Mouse (Mus musculus): Measurements from ENCODE around the gene Slc4a4. TPM values are rescaled to one million over a fixed set of nuclear protein-coding genes. Genes with fewer than 3 reads are reported as not detected.

Gene Slc4a4
- polyA plus RNA-seq, 1 experiment from 2014 or later: 12.7 TPM

DNA sequence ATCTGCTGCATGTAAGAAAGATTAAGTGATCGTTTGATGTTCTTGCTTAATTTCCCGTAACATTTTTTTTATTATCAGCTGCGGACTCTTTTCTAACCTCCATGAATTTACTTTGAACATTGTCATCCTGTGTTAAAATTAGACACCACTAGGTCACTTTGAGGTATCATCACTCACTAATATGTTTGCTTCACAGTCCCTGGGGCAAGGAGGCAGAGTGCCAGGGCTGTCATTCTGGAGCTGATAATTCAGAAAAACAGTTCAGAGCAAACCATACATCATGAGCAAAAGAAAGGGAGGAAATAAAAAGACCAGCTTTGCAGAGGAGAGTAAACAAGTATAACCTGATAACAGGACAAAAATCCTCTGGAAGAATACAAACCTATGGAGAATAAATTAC is 154.2 kb downstream of the Slc4a4 start:
- H3K4me3 ChIP-seq (ENCODE audit: low read length): no peak overlapping the region
- ATAC-seq (ENCODE audit: low FRiP score, low TSS enrichment): no peak
- 26% methylated on average over 3 of the region's 3 CpGs for WGBS
- H3K9ac ChIP-seq (replicated peaks; ENCODE audit: low read length): no peak overlapping the region
- no peaks in the 10 kb centered on the region for H3K27me3 ChIP-seq (ENCODE audit: insufficient read depth, low read length)
- no peaks in the 10 kb centered on the region for H3K9me3 ChIP-seq (ENCODE audit: low read length)
- H3K4me2 ChIP-seq (replicated peaks; ENCODE audit: low read depth, low read length): no peak overlapping the region
- H3K27ac ChIP-seq (ENCODE audit: low read length): no peak overlapping the region
- H3K36me3 ChIP-seq (ENCODE audit: insufficient read depth, low read length): no peaks in the 10 kb centered on the region
- peaks cover 6% of the 10 kb centered on the region; the same call in 1 of the 2 replicates for H3K4me1 ChIP-seq (ENCODE audit: insufficient read depth, low read length)

DNA sequence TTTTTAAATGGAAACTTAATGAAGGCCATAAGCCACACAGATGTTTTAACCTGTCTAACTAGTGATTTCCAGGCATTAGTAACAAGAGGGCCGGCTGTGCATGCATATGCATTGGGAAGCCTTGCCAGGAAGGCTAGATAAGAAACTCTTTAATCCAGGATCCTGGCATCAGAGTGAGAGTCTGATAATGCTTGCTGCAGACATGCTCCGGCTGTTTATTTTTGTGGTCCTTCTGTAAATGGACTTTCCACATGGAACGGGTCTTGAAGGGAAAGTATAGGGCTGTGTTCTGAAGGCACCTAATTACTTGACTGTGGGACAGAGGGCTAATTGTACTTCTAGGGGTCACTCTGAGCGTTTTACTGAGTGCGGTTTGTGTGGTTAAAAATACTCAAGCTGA is 157.2 kb downstream of the Slc4a4 start:
- Histone ChIP-seq H3K27me3 (ENCODE audit: insufficient read depth, low read length) (no peaks in the 10 kb centered on the region), H3K36me3 (ENCODE audit: insufficient read depth, low read length) (no peaks in the 10 kb centered on the region), H3K4me3 (ENCODE audit: low read length) (no peak overlapping the region), H3K4me1 (ENCODE audit: insufficient read depth, low read length) (no peaks in the 10 kb centered on the region), H3K27ac (ENCODE audit: low read length) (0 out of 2 replicates have a peak overlapping the region, but pooled peaks have one; percentile 16), H3K4me2 (replicated peaks; ENCODE audit: low read depth, low read length) (no peak overlapping the region), H3K9me3 (ENCODE audit: low read length) (no peaks in the 10 kb centered on the region), H3K9ac (replicated peaks; ENCODE audit: low read length) (no peak overlapping the region)
- no peak for ATAC-seq (ENCODE audit: low FRiP score, low TSS enrichment)
- 42% methylated on average over 5 of the region's 5 CpGs for WGBS

DNA sequence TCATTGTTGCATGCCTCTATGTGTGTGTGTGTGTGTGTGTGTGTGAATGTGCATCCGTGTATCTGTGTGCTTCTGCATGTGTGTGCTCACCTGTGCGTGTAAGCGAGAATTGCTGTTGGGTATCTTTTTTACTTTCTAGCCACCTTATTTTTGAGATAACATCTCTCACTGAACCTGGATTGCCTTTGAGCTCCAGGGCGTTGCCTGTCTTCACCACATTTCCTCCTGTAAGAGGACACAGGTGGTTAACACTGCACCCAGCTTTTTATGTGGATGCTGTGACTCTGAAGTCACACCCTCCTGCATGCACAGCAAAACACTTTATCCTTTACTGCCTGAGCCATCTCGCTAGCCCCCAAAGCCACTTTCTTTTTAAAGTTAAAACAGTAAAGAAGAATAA is 158.2 kb downstream of the Slc4a4 start:
- 82% methylated on average over 5 of the region's 5 CpGs for WGBS
- no peaks in the 10 kb centered on the region for H3K9me3 ChIP-seq (ENCODE audit: low read length)
- no peaks in the 10 kb centered on the region for H3K27me3 ChIP-seq (ENCODE audit: insufficient read depth, low read length)
- no peaks in the 10 kb centered on the region for H3K36me3 ChIP-seq (ENCODE audit: insufficient read depth, low read length)
- H3K9ac ChIP-seq (replicated peaks; ENCODE audit: low read length): no peak overlapping the region
- no peak overlapping the region for H3K4me3 ChIP-seq (ENCODE audit: low read length)
- H3K4me2 ChIP-seq (replicated peaks; ENCODE audit: low read depth, low read length): no peak overlapping the region
- no peak overlapping the region for H3K27ac ChIP-seq (ENCODE audit: low read length)
- H3K4me1 ChIP-seq (ENCODE audit: insufficient read depth, low read length): no peaks in the 10 kb centered on the region
- no peak for ATAC-seq (ENCODE audit: low FRiP score, low TSS enrichment)

DNA sequence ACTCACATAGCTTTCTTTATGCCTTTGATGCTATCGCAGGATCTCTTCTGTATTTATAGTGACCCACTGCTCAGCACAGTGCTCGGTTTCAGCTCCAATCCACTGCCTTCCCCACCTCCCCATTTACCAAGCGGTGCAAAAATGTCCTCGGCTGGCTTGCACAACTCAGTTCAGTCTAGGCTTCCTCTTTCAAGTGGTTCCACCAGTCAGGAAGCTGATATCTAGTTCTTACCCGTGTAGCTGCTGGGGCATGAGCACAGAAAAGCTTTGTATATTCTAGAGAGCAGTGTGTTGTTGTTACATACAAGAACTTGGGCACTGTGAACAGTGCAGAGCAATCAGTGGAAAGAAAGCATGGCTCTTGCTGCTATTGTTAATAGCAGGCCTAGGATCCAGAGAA is 165.0 kb downstream of the Slc4a4 start:
- no peak overlapping the region for H3K4me2 ChIP-seq (replicated peaks; ENCODE audit: low read depth, low read length)
- H3K4me1 ChIP-seq (ENCODE audit: insufficient read depth, low read length): no peaks in the 10 kb centered on the region
- H3K9me3 ChIP-seq (ENCODE audit: low read length): no peaks in the 10 kb centered on the region
- no peak for ATAC-seq (ENCODE audit: low FRiP score, low TSS enrichment)
- no peak overlapping the region for H3K27ac ChIP-seq (ENCODE audit: low read length)
- no peak overlapping the region for H3K4me3 ChIP-seq (ENCODE audit: low read length)
- H3K36me3 ChIP-seq (ENCODE audit: insufficient read depth, low read length): no peaks in the 10 kb centered on the region
- no peaks in the 10 kb centered on the region for H3K27me3 ChIP-seq (ENCODE audit: insufficient read depth, low read length)
- H3K9ac ChIP-seq (replicated peaks; ENCODE audit: low read length): no peak overlapping the region
- 76% methylated on average over 5 of the region's 5 CpGs for WGBS

DNA sequence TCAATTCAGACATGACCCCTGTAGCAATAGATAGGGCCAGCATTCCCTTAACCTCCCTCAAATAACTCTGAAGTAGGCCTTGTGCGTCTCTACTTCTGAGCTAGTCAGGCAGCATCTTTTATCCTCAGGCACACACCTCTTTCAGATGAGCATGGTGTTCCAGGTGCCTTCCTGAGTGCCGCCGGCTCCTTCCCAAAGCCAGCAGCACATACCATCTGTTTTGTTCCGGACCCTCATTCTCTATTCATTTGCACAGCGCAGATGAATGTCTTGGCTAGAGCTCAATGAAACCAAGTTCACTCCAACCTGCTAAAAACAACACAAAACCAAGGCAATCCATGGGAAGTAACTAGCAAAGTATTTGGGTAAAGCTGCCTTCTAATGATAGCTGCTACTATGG is 165.6 kb downstream of the Slc4a4 start:
- Histone ChIP-seq H3K9me3 (ENCODE audit: low read length) (no peaks in the 10 kb centered on the region), H3K4me3 (ENCODE audit: low read length) (no peak overlapping the region), H3K27ac (ENCODE audit: low read length) (no peak overlapping the region), H3K9ac (replicated peaks; ENCODE audit: low read length) (no peak overlapping the region), H3K36me3 (ENCODE audit: insufficient read depth, low read length) (no peaks in the 10 kb centered on the region), H3K4me2 (replicated peaks; ENCODE audit: low read depth, low read length) (no peak overlapping the region), H3K27me3 (ENCODE audit: insufficient read depth, low read length) (no peaks in the 10 kb centered on the region), H3K4me1 (ENCODE audit: insufficient read depth, low read length) (no peaks in the 10 kb centered on the region)
- ATAC-seq (ENCODE audit: low FRiP score, low TSS enrichment): no peak
- WGBS: 97% methylated on average over 5 of the region's 5 CpGs

DNA sequence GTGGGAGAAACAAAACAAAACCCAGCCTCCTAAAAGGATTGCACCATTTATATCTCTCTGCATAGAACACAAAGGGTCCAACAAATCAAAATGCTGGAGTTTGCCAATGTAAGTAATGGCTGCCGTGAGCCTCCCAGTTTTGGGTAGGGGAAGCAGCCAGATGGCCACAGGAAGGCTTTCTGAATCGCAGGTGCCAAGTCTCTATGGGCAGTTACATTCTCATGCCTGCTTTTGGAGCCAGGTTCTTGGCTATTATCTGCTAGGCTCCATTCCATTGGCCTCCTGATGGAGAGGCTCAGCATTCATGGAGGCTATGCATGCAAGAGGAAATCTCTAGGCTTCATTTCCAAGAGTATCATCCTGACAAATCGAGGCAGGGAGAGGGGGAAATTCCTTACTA is 169.0 kb downstream of the Slc4a4 start:
- Histone ChIP-seq H3K9me3 (ENCODE audit: low read length) (no peaks in the 10 kb centered on the region), H3K9ac (replicated peaks; ENCODE audit: low read length) (no peak overlapping the region), H3K4me2 (replicated peaks; ENCODE audit: low read depth, low read length) (no peak overlapping the region), H3K27ac (ENCODE audit: low read length) (no peak overlapping the region), H3K4me1 (ENCODE audit: insufficient read depth, low read length) (no peaks in the 10 kb centered on the region), H3K4me3 (ENCODE audit: low read length) (no peak overlapping the region), H3K36me3 (ENCODE audit: insufficient read depth, low read length) (no peaks in the 10 kb centered on the region), H3K27me3 (ENCODE audit: insufficient read depth, low read length) (no peaks in the 10 kb centered on the region)
- no peak for ATAC-seq (ENCODE audit: low FRiP score, low TSS enrichment)
- WGBS: 87% methylated on average over 3 of the region's 3 CpGs

DNA sequence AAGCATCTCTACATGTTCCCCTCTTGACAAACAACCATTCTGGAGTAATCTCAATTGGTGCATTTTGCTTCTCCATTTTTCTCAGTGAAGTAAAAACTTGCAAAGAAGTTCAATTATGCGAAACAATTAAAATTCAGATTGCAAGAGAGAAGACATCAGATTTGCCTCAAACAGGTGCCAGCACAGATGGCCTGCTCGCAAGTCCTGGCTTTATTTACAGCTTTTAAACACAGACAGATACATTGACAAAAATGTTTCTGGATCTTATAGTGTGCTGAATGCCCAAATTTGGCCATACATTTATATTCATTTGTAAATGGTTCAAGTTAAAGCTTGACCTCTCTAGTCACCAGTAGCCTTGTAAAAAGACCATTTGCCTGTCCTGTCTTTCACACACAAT is 169.8 kb downstream of the Slc4a4 start:
- Histone ChIP-seq H3K9ac (replicated peaks; ENCODE audit: low read length) (no peak overlapping the region), H3K36me3 (ENCODE audit: insufficient read depth, low read length) (no peaks in the 10 kb centered on the region), H3K9me3 (ENCODE audit: low read length) (no peaks in the 10 kb centered on the region), H3K4me3 (ENCODE audit: low read length) (no peak overlapping the region), H3K27me3 (ENCODE audit: insufficient read depth, low read length) (no peaks in the 10 kb centered on the region), H3K4me1 (ENCODE audit: insufficient read depth, low read length) (no peaks in the 10 kb centered on the region), H3K27ac (ENCODE audit: low read length) (no peak overlapping the region), H3K4me2 (replicated peaks; ENCODE audit: low read depth, low read length) (no peak overlapping the region)
- no peak for ATAC-seq (ENCODE audit: low FRiP score, low TSS enrichment)
- 87% methylated on average over 2 of the region's 2 CpGs for WGBS

DNA sequence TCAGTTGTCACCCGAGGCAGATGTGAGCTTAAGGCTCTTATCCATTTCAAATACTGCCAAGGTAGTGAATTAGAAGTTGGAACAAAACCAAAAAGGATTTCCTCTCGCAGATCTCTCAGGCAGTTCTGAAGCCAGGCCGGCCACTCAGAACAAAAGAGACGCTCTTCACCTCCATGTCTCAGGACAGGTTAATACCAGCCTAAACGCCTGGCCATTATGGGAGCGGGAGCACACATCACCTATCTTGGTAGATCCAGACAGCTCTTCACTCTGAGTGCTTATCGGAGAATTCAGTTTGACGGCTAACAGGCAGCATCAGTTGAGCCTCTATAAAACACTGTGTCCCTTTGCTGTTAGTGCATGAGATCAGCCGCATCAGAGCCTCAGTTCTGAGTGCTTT is 174.5 kb downstream of the Slc4a4 start:
- Histone ChIP-seq H3K27ac (ENCODE audit: low read length) (no peak overlapping the region), H3K4me3 (ENCODE audit: low read length) (no peak overlapping the region), H3K4me1 (ENCODE audit: insufficient read depth, low read length) (no peaks in the 10 kb centered on the region), H3K36me3 (ENCODE audit: insufficient read depth, low read length) (no peaks in the 10 kb centered on the region), H3K27me3 (ENCODE audit: insufficient read depth, low read length) (no peaks in the 10 kb centered on the region), H3K4me2 (replicated peaks; ENCODE audit: low read depth, low read length) (no peak overlapping the region), H3K9ac (replicated peaks; ENCODE audit: low read length) (no peak overlapping the region), H3K9me3 (ENCODE audit: low read length) (no peaks in the 10 kb centered on the region)
- WGBS: 66% methylated on average over 9 of the region's 9 CpGs
- ATAC-seq (ENCODE audit: low FRiP score, low TSS enrichment): no peak

DNA sequence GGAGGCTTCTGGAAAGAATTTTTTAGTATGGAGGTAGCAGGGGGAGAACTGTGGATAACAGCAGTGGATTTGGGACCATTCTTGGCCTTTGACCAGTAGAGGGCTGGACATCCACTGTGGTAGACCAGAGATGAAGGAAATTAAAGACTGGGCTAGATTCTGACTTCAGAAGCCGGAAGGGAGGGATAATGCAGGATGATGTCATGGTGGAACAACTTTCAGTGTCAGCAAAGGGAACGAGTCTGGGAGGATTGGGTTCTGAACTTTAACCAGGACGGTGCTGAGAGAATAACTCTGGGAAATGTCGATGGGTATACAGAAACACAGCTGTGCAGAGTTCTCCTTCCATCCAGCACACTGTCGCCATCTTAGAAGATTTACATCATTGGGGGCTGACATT is 175.7 kb downstream of the Slc4a4 start:
- Histone ChIP-seq H3K27me3 (ENCODE audit: insufficient read depth, low read length) (no peaks in the 10 kb centered on the region), H3K4me1 (ENCODE audit: insufficient read depth, low read length) (no peaks in the 10 kb centered on the region), H3K27ac (ENCODE audit: low read length) (no peak overlapping the region), H3K4me3 (ENCODE audit: low read length) (no peak overlapping the region), H3K9me3 (ENCODE audit: low read length) (no peaks in the 10 kb centered on the region), H3K4me2 (replicated peaks; ENCODE audit: low read depth, low read length) (no peak overlapping the region), H3K36me3 (ENCODE audit: insufficient read depth, low read length) (no peaks in the 10 kb centered on the region), H3K9ac (replicated peaks; ENCODE audit: low read length) (no peak overlapping the region)
- 45% methylated on average over 5 of the region's 5 CpGs for WGBS
- no peak for ATAC-seq (ENCODE audit: low FRiP score, low TSS enrichment)

DNA sequence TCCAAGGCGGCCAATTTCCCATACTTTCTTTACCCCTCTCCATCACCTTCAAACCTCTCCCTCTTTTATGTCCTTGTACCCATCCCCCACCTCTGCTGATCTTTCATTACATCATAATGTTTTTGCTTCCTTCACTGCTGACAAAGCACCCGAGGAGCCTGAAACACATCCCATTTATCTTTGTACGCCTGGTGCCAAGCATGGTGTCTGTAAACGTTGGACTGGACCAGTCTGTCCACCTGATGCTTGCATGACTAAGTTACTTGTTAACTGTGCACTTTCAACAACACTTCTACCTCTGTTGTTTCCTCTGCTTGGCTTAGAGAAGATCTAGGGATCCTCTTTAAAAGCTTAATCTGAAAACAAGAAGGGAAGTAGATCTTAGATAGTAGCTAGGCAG is 180.5 kb downstream of the Slc4a4 start:
- whole genome bisulfite sequencing: 43% methylated on average over 4 of the region's 4 CpGs
- Histone ChIP-seq H3K4me1 (ENCODE audit: insufficient read depth, low read length) (no peaks in the 10 kb centered on the region), H3K36me3 (ENCODE audit: insufficient read depth, low read length) (no peaks in the 10 kb centered on the region), H3K27me3 (ENCODE audit: insufficient read depth, low read length) (no peaks in the 10 kb centered on the region), H3K9me3 (ENCODE audit: low read length) (no peaks in the 10 kb centered on the region), H3K9ac (replicated peaks; ENCODE audit: low read length) (no peak overlapping the region), H3K4me3 (ENCODE audit: low read length) (no peak overlapping the region), H3K27ac (ENCODE audit: low read length) (no peak overlapping the region), H3K4me2 (replicated peaks; ENCODE audit: low read depth, low read length) (no peak overlapping the region)
- ATAC-seq (ENCODE audit: low FRiP score, low TSS enrichment): no peak

DNA sequence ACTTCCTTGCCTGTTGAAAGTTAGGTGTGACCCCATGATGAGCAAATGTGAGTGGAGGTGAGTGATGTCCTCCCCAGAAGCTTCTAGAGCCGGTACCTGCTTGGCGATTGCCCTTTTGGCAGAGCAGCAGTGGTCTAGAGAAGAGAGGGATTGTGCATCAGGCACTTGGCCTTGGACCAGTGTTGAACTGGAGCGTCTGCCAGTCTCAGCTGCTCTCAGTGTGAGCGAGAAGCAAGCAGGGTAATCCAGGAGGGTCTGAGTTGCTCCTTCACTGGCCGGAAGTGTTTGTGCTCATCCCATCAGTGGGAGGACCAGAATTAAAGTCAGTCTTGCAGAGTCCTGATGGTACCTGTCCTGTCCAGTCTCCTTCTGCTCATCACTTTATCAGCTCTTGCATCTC is 181.5 kb downstream of the Slc4a4 start:
- H3K4me1 ChIP-seq (ENCODE audit: insufficient read depth, low read length): no peaks in the 10 kb centered on the region
- H3K9me3 ChIP-seq (ENCODE audit: low read length): no peaks in the 10 kb centered on the region
- H3K4me3 ChIP-seq (ENCODE audit: low read length): no peak overlapping the region
- H3K9ac ChIP-seq (replicated peaks; ENCODE audit: low read length): no peak overlapping the region
- no peak overlapping the region for H3K27ac ChIP-seq (ENCODE audit: low read length)
- 93% methylated on average over 5 of the region's 5 CpGs for WGBS
- H3K4me2 ChIP-seq (replicated peaks; ENCODE audit: low read depth, low read length): no peak overlapping the region
- no peaks in the 10 kb centered on the region for H3K36me3 ChIP-seq (ENCODE audit: insufficient read depth, low read length)
- ATAC-seq (ENCODE audit: low FRiP score, low TSS enrichment): no peak
- no peaks in the 10 kb centered on the region for H3K27me3 ChIP-seq (ENCODE audit: insufficient read depth, low read length)

Data from kidney, embryonic 16.5 days (tissue).